Mouse (Mus musculus) adrenal gland, postnatal 4 days (tissue): ENCODE data around the gene Hhipl1. TPM values are rescaled to one million over a fixed set of nuclear protein-coding genes. Genes with fewer than 3 reads are reported as not detected.

Experiments used
- DNase-seq, 2 experiments: peaks; one replicate each; pipeline ENCODE4 v3.0.0; 2021 to 2022; ENCODE audit warnings: low spot score in 2 of 2, mixed read lengths in 2 of 2
- total RNA-seq, 2 experiments: library from RNA; stranded (reverse); gene quantifications; 2 replicates each; pipeline ENCODE4 v1.2.3; 2021

Gene Hhipl1
- total RNA-seq, 2 experiments from 2014 or later = 1.1 to 1.3 TPM

DNA sequence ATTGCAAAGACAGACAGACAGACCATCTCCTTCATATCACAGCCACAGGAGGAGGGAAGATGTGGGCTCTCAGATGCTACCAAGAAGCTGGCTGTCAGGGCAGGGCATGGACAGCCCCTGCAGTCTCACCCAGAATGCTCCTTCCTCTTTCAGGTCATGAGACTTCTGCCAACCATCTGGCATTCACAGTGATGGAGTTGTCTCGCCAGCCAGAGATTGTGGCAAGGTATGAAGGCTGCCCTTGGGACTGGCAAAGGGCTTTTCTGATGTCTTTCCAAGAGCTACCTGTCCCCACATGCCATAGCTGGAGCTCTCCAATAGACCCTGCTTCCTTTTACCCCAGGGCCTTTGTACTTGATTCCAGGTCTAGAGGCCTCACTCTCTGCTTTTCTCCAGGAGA, 49.2 kb downstream of the Hhipl1 start:
- DNase-seq = no peak

GRCm38 (mm10) chr12:108355986-108356385, 49.9 kb downstream of the Hhipl1 start:
- no peak for DNase-seq

DNA sequence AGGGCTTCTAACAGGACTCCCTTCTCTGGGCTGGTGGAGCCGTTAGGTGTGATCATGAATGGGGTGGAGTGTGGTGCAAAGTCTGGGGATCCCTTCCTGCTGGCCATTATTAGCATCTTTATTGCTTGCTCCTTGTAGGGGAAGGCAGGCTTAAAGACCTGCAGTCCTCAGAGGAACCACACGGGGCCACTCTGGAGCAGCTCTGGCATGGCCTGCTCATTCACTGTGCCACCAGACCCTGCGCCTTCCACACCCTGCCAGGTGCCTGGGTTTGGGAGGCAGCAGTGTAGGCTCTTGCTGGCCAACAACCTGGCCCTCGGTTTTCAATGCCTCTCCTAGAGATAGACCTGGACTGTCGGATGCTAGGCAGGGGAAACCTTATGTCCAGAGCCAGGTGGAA, 57.7 kb downstream of the Hhipl1 start:
- DNase-seq = peak; percentile 51 to 59

GRCm38 (mm10) chr12:108365340-108365739, 59.3 kb downstream of the Hhipl1 start:
- no peak for DNase-seq

GRCm38 (mm10) chr12:108365868-108366267, 59.8 kb downstream of the Hhipl1 start:
- DNase-seq = no peak

- DNase-seq = no peak
Measured at GRCm38 (mm10) chr12:108367909-108368308, 61.8 kb downstream of the Hhipl1 start.

DNA sequence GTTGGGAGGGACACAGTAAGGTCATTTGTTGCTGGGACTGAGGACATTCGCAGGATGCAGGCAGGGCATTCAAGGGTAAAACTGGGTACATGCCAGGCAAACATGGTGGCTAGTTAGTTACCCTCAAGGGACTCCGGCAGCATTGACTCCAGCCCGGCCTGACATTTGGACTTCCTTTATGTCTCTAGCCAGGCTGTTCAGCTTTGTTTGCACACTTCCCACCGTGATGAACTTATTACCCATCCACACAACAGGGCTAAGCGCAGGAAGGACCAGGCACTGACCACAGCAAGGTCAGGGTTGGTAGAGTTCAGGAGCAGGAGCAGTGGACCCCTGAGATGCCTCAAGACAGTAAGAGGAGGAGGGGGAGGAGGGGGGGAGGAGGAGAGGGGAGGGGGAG, 62.9 kb downstream of the Hhipl1 start:
- DNase-seq = no peak

DNA sequence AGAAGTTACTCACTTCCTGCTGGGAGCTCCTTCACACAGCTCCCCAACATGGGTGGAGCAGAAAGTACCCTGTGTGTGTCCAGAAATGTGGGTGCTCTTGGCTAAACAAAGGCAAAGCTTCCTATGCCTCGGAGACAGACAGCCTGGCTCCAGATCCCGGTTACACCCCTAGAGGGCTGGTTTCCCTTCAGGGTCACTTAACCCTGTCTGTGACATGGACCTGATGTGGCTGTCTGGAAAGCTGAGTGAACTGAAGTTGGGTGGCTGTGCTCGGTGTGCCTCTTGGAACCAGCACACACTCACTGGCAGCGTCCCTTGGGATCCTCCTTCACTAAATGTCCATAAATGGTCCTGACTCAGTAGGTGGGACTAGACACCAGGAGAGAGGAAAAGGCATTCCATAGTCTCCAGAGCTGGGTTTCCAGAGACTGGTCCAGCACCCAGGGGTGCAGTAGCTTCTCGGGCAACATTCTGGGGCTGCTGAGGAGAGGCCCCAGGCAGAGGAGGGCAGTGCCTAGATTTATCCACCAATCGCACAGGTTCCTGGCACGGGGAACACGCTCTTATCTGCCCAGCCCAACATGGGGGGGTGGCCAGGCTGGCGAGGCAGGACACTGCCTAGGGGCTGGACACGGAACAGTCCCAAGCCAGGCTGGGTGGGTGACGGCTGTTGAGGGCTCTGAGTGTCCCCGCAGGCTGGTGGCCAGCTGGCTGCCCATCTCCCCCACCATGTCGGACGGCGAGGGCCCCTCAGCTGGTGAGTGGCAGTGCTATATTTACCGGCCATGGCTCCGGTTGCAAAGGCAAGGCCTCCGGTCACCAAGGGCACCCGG, 64.7 kb downstream of the Hhipl1 start, which contains the start of gene Eml1:
Gene Eml1, plus strand, starts transcription at position 362 of the 833 bp plus-strand sequence.
- DNase-seq = no peak

DNA sequence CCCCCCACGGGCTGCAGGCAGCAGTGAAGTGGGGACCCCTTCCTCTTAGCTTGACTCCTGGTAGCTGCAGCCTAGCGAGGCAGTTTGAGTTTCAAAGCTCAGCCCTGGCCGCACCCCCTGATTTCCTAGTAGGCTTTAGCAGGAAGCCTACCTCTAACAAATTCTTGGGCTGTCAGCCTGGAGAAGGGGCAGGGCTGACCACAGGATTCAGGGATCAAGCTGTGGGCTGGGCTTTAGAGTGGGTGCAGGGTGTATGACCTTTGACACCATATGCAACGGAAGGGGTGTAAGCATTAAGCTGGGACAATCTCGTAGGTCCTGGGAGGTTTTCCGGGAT, 65.3 kb downstream of the Hhipl1 start:
- DNase-seq = no peak

DNA sequence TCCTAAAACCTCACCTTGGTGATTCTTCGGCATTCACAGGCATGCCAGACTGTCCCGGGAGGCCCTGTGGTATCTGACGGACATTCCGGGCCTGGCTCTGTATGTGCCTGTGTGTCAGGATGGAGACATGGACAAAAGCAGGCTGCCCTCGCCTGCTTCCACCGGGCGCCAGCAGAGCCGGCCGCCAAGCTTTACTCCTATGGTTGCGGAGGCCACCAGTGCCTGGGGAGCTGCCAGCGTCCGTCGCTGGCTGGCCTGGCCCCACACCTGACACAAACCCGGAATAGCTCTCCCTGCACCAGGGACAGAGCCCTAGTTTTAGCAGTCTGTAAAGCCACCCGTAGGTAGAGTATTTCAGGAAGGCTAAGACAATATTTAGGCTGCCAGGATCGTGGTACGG, 66.2 kb downstream of the Hhipl1 start:
- no peak for DNase-seq

DNA sequence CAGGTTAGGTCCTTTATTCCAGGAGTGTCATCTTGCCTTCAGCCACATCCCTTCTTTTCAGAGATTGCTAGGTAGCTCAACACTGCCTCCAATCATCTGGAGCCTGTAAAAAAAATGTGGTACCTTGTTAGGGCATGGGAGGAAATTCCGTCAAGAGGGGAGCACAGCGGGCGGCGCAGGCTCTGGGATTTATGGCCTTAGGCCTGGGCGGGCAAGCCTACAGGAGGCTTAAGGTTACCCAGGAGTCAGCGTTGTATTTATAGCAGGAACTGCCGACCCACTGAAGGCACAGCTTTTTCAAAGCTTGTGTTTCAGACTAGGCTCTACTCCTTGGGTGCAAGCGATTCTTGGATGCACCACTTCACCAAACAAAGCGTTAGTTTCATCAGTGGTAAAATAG, 67.5 kb downstream of the Hhipl1 start:
- DNase-seq = no peak

GRCm38 (mm10) chr12:108374689-108375088, 68.6 kb downstream of the Hhipl1 start:
- DNase-seq = no peak

DNA sequence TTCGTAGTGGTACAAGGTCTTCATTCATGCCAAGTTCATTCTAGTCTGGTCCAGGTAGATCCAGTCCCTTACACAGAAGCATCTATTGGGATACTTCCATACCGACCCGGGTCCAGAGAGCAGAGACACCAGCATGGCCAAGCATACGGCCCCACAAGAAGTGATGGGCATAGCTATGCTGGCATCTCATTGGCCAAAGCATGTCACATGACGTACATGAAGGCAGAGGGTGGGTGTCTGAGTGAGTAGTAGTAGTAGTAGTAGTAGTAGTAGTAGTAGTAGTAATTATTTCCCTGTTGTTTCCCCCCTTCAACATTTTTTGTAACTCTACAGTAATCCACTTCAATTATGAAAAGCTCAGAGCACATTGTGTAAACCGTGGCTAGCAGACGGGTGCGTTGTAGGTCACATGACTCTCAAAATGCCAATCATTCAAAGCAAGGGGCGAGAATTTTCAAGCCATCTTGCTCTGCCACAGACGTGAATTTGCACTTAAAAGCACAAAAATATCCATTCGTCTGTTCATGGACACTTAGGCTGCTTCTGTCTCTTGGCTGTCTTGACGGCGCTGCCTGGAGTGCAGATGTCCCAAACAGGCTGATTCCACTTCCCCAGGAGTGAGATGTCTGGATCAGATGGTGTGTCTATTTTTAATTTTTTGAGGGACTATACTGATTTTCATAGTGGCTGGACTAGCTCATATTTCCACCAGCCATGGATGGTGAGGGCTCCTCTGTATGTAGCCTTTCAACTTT, 72.5 kb downstream of the Hhipl1 start:
- no peak for DNase-seq

Other genes starting within 250 kb of the Hhipl1 start
- gene Setd3, start 127.0 kb upstream of the Hhipl1 start, total RNA-seq = 100 to 1,000 TPM; 100 to 103 TPM
- gene Ccnk, start 126.7 kb upstream of the Hhipl1 start, total RNA-seq = 10 to 100 TPM; 43.9 to 45.8 TPM
- 10 to 100 TPM; 29.6 to 29.9 TPM for gene Ccdc85c, start 30.8 kb upstream of the Hhipl1 start, total RNA-seq
- 1 to 10 TPM; 4.9 to 7.1 TPM for gene Cyp46a1, start 28.1 kb downstream of the Hhipl1 start, total RNA-seq
- gene Eml1, start 64.7 kb downstream of the Hhipl1 start, total RNA-seq = 10 to 100 TPM; 33.6 to 34.6 TPM
- 100 to 1,000 TPM; 123 to 135 TPM for gene Evl, start 248.4 kb downstream of the Hhipl1 start, total RNA-seq